Mouse (Mus musculus): Measurements from ENCODE around the gene Phldb1. TPM values are rescaled to one million over a fixed set of nuclear protein-coding genes. Genes with fewer than 3 reads are reported as not detected.

The Phldb1 gene
- total and polyA plus RNA-seq, 3 experiments, result 13.8 to 23.0 TPM; not detected in 1

DNA sequence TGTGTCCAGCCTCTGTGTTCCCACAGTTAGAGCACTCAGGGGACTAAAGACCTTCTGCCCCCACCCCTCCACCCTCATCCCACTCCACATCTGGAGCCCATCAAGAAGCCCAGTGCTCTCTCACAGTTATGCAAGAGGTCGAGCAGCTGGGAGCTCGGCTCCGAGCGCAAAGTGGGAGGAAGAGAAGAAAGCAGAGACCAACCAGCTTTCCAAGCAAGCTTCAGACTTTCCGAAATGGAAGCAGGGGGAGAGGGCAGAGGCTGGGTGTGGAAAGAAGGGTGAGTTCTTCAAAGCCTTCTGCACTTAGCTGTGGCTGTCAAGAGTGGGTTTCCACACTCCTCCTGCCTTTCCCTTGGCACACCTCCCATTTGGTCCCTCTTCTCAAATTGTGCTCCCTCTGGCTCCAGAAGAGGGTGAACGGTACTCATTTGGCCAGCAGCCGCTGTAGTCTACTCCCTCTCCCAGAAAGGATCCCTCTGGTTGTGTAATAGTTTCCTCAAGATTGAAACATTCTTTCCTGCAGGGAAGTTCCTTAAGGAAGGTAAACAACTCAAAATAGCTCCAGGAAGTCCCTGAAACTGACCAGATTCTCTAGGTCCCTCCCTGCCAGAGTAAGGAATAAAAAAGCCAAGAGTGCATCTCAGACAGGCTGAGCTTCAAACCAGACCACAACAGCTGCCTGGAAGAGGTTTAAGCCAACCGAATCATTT, 2.4 kb upstream of the Phldb1 start:
- Histone ChIP-seq H3K4me1 (ENCODE audit: control insufficient read depth in 1 of 2, insufficient read depth in 2 of 2, low read length in 2 of 2) (peaks cover 5 to 14% of the 10 kb centered on the region in 2 experiments), H3K27me3 (ENCODE audit: control insufficient read depth in 1 of 2, insufficient read depth in 2 of 2, low read length in 2 of 2) (no peaks in the 10 kb centered on the region), H3K4me3 (ENCODE audit: control insufficient read depth in 1 of 2, insufficient read depth in 1 of 2, low read depth in 2 of 2, low read length in 2 of 2) (no peak overlapping the region), H3K27ac (ENCODE audit: control insufficient read depth, low read depth, low read length) (no peak overlapping the region), H3K36me3 (ENCODE audit: control insufficient read depth in 1 of 2, insufficient read depth in 2 of 2, low read length in 2 of 2) (peaks cover 0 to 5% of the 10 kb centered on the region in 2 experiments; a peak in 2 of 4 replicates), H3K9me3 (replicated peaks; ENCODE audit: insufficient read depth, low read length) (no peaks in the 10 kb centered on the region), H3K9ac (ENCODE audit: control insufficient read depth, low read depth, low read length, poor library complexity, severe bottlenecking) (no peak overlapping the region), H3K79me2 (ENCODE audit: control insufficient read depth, insufficient read depth, low read length, poor library complexity) (no peaks in the 10 kb centered on the region)
- TF ChIP-seq GABPA (IDR thresholded peaks at IDR 0.05; ENCODE audit: low read depth, low read length) (no peak), CTCF (IDR thresholded peaks at IDR 0.05 in 2 of 3, conservative IDR thresholded peaks at IDR 0.05 in 1 of 3; ENCODE audit: control insufficient read depth in 1 of 3, insufficient read depth in 1 of 3, low read depth in 2 of 3, low read length in 3 of 3, poor library complexity in 1 of 3, severe bottlenecking in 1 of 3) (no peak), MYB (IDR thresholded peaks at IDR 0.05; ENCODE audit: low read depth, low read length) (no peak), SMC3 (IDR thresholded peaks at IDR 0.05; ENCODE audit: low read depth, low read length) (no peak), CHD2 (IDR thresholded peaks at IDR 0.05; ENCODE audit: low read length) (no peak), MAFK (IDR thresholded peaks at IDR 0.05; ENCODE audit: borderline replicate concordance, low read depth, low read length) (no peak), JUND (IDR thresholded peaks at IDR 0.05; ENCODE audit: low read depth, low read length) (no peak), UBTF (IDR thresholded peaks at IDR 0.05; ENCODE audit: borderline replicate concordance, insufficient read depth, low read depth, low read length) (no peak), MYC (IDR thresholded peaks at IDR 0.05; ENCODE audit: low read depth, low read length) (no peak), ZMIZ1 (IDR thresholded peaks at IDR 0.05; ENCODE audit: low read depth, low read length) (no peak), ZKSCAN1 (IDR thresholded peaks at IDR 0.05; ENCODE audit: low read depth, low read length) (no peak), POLR2AphosphoS5 (IDR thresholded peaks at IDR 0.05; ENCODE audit: borderline replicate concordance, low read depth, low read length) (no peak), MAX (IDR thresholded peaks at IDR 0.05; ENCODE audit: low read length) (no peak), ZNF384 (IDR thresholded peaks at IDR 0.05; ENCODE audit: low read depth, low read length) (no peak), RCOR1 (IDR thresholded peaks at IDR 0.05; ENCODE audit: low read depth, low read length) (no peak), ZC3H11A (IDR thresholded peaks at IDR 0.05; ENCODE audit: low read depth, low read length) (no peak), RAD21 (IDR thresholded peaks at IDR 0.05; ENCODE audit: low read depth, low read length) (no peak)
- no peak for DNase-seq (ENCODE audit: low read depth, low spot score)

DNA sequence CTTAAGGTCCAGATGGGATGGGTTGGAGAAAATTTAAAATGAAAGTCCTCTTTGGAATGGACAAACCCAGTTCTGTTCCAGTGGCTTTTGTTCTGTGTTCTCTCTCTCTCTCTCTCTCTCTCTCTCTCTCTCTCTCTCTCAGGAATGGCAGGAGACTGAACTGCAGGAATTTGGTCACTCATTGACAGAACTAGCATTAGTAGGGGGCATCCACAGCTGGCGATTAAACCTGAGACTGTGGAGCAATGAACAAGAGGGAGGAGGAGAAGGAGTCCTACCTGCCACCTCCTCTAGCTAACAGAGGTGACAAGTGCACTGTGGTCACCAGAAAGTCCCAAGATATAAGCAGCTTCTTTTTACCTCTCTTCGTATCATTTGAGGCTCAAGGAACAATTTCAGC, 1.3 kb upstream of the Phldb1 start:
- Histone ChIP-seq H3K36me3 (ENCODE audit: control insufficient read depth in 1 of 2, insufficient read depth in 2 of 2, low read length in 2 of 2) (peaks cover 0 to 11% of the 10 kb centered on the region in 2 experiments; a peak in 2 of 4 replicates), H3K4me3 (ENCODE audit: control insufficient read depth in 1 of 2, insufficient read depth in 1 of 2, low read depth in 2 of 2, low read length in 2 of 2) (no peak overlapping the region), H3K27ac (ENCODE audit: control insufficient read depth, low read depth, low read length) (no peak overlapping the region), H3K79me2 (ENCODE audit: control insufficient read depth, insufficient read depth, low read length, poor library complexity) (no peaks in the 10 kb centered on the region), H3K4me1 (ENCODE audit: control insufficient read depth in 1 of 2, insufficient read depth in 2 of 2, low read length in 2 of 2) (peaks cover 11 to 17% of the 10 kb centered on the region in 2 experiments), H3K9me3 (replicated peaks; ENCODE audit: insufficient read depth, low read length) (no peaks in the 10 kb centered on the region), H3K9ac (ENCODE audit: control insufficient read depth, low read depth, low read length, poor library complexity, severe bottlenecking) (no peak overlapping the region), H3K27me3 (ENCODE audit: control insufficient read depth in 1 of 2, insufficient read depth in 2 of 2, low read length in 2 of 2) (no peaks in the 10 kb centered on the region)
- DNase-seq (ENCODE audit: low read depth, low spot score), result no peak
- TF ChIP-seq GATA1 (IDR thresholded peaks at IDR 0.05; ENCODE audit: low read depth, low read length), result no peak
- TF ChIP-seq ETS1 (IDR thresholded peaks at IDR 0.05; ENCODE audit: low read depth, low read length), result no peak
- no peak for TF ChIP-seq USF1 (IDR thresholded peaks at IDR 0.05; ENCODE audit: low read depth, low read length)
- no peak for TF ChIP-seq TCF12 (IDR thresholded peaks at IDR 0.05; ENCODE audit: low read depth, low read length)
- TF ChIP-seq MYC (IDR thresholded peaks at IDR 0.05; ENCODE audit: low read depth, low read length), result no peak
- TF ChIP-seq RCOR1 (IDR thresholded peaks at IDR 0.05; ENCODE audit: low read depth, low read length), result no peak
- TF ChIP-seq MAZ (IDR thresholded peaks at IDR 0.05; ENCODE audit: low read depth, low read length), result no peak
- no peak for TF ChIP-seq SMC3 (IDR thresholded peaks at IDR 0.05; ENCODE audit: low read depth, low read length)
- TF ChIP-seq USF2 (IDR thresholded peaks at IDR 0.05; ENCODE audit: borderline replicate concordance in 1 of 2, insufficient read depth in 1 of 2, low read depth in 1 of 2, low read length in 2 of 2), result no peak
